Mouse (Mus musculus) CD4-positive, CD25-positive, alpha-beta regulatory T cell, adult 2 months (primary cell): ENCODE results near the gene Gm20388.

Experiments used
- DNase-seq: peaks from one replicate; pipeline ENCODE4 v3.0.0-alpha.2; 2012; ENCODE audit warnings: low read depth, low spot score

Gm20388 gene

DNA sequence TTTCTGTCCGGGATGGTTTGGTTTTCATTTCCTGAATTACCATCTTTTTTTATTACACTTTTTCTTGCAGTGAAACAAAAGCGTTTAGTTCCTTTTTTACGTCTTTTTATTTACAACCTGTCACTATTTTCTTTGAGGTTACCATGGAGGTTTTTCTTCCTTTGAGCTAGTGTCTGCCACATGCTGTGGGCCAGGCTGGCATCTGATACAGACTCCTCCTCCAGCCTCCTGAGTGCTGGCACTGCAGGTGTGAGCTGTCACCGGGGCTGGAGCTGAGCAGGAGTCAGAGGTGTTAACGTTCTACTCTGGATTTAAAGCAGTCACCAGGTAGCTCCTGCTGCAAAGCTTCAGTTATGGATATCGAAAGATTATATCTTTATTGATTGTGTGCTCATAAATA is 2962.5 kb downstream of the Gm20388 start:
- DNase-seq = peak; percentile 26

DNA sequence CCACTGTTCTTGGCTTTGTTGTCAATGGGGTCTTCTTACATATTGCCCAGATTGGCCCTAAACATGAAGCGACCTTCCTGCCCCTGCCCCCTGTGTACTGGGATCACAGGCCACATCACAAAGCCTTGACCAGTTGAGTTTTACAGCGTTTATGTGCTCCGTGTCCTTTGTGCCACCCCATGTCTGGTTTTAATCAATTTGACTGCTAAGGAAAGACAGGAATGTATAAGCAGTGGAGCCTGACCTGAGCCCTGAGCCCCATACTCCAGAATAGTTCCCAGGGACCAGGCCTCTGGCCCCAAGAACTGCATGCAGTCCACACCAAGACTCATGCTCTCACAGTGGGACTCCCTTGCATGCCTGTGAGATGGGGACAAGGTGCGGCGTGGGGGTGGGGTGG is 2964.5 kb downstream of the Gm20388 start:
- DNase-seq = no peak

DNA sequence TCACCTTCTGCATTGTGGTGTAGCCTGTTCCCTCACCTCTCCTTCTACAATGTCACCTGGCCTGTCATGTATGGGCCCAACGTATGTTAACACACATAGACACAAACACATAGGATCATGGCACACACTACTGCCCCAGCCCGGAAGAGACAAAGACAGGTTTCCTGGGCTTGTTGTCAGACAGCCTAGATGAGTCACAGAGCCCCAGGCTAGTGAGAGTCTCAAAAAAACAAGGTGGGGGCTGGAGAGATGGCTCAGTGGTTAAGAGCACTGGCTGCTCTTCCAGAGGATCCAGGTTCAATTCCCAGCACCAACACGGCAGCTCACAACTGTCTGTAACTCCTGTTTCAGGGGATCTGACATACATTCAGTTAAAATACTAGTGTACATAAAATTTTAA is 2967.6 kb downstream of the Gm20388 start:
- no peak for DNase-seq

DNA sequence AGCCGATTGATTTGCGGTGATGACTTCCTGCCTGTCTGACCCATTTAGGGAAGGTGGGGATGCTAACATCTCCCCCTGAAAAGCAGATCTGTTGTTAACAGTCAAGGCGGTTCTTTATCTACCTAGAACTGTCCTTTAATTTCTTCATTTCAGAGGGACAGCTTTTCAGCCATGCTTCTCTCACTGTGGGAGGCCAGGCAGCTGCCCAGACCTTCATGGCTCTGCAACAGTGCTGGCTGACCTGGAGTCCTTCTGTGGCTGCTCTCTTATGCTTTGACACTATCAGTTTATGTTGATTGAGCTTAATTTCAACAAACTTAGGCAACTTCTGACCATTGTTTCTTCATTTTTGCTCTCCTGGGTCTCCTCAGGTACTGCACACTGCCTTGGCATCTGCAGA is 2969.7 kb downstream of the Gm20388 start:
- no peak for DNase-seq

DNA sequence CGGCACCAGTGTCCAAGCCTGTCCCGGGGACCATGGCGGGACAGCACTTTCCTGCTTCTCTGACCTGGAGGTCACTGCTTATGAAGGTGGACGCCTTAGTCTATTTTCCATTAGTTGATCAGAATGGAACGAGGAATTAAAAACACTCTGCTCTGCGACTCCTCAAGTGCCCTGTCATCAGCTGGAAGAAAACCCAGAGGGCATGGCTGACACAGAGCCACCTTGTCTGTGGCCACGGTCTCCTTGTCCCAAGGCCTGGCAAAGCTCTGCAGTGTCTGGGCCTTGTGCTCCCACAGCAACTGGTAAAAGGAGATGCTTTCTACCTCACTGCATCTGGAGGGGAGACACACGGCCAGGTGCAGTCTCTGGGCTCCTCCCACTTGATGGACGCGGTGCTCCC is 2973.0 kb downstream of the Gm20388 start:
- DNase-seq = no peak

DNA sequence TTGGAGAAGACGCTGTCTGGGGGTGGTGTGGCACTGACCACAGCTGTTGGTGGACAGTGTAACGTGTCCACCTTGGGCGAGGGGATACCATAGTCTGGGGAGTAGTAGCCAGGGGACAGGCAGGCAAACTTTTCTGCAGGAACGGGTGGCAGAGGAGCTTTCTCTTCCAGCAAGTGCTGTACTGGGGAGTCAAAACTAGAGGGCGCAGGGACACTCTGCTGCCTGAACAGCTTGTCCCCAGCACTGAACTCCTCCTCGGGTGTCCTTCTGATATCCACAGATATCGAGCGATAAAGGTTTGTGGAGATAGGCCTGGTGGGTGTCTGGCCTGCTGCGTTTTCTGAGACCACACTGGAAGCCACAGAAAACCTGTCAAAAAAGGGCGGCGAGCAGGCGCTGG is 2980.8 kb downstream of the Gm20388 start:
- DNase-seq = no peak

DNA sequence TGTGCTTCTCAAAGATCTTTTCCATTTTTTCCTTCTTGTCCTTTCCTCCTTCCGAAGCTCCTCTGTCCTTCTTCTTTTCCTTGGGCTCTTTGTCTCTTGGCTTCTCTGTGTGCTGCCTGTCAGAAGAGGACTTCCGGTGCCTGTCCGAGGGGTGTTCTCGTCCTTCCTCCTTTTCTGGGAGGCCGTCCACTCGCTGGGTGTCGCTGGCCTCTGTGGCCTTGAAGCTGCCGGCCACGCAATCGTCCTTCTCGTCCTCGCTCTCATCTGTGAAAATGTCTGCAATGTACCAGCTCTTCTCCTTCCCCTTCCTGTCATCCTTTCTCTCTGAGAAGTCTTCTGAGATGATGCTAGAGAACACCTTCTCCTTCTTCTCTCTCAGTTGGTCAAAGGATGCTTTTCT is 2982.8 kb downstream of the Gm20388 start:
- DNase-seq = no peak

DNA sequence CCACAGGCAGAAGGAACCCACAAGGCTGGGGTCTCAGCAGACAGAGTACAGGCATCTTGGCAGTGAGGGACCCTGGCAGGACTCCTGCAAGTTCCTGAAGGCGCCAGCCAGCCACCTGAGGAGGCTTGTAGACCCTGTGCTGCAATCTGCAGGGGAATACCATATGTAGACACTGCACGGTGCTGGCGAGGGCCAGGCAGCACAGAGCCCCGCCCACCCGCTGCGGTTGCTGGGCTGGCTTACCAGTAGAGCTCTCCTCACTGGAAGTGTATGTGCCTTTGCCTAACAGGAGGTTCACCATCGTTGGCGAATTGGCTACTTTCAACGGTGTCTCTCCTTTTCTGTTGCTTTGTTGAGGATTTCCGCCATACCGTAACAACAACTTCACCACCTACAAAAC is 2985.7 kb downstream of the Gm20388 start:
- DNase-seq = no peak

DNA sequence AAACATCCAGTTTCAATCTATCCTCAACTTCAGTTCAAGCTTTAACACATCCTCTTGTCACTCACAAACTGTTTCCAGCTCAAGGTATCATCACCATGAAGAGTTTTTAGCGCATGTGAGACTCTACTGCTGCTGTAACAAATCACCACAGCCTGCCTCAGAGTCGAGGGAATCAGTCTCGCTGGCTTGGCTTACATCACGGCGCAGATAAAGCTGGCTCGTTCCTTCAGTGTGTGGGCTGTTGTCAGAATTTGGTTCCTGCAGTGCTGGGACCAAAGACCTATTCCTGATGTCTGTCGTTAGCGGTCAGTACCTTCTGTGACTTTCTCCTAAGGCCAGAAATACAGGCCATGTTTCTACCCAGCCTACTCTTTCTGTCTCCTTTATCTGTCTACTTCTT is 2986.6 kb downstream of the Gm20388 start:
- DNase-seq = no peak

DNA sequence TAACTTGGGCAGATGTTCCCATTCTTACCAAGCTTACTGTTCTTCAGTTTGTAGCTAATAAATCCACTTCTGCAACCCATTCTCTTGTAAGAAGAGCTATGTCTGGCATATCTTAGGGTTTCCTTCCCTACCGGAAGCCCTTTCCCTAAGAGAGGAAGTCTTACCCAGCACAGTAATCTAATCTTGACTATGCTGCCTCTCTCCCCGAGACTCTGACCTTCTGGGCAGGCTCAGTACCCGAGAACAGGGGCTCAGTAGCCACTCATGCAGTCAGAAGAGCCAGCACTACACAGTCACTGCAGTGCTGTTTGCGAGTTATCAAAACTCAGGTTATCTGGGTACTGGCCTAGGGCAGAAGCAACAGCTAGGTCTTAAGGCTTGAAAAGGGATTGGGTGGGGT is 2987.4 kb downstream of the Gm20388 start:
- DNase-seq = no peak

DNA sequence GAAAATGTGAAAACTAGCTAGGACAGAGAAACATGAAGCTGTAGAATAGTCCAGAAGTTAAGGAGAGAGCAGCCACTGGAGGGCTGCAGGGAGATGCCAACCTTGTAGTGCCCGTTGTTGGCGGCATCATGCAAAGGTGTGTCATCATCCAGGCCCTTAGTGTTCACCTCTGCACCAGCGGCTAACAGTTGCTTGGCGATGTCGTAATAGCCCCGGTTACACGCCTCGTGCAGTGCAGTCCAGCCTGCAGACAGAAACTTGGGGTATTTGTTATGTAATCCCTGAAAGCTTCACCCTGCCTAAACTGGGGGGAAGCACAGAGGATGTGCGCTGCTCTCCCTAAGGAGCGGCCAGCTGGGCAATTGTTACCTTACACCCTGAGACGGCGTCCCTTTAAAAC is 2987.8 kb downstream of the Gm20388 start:
- DNase-seq = no peak

DNA sequence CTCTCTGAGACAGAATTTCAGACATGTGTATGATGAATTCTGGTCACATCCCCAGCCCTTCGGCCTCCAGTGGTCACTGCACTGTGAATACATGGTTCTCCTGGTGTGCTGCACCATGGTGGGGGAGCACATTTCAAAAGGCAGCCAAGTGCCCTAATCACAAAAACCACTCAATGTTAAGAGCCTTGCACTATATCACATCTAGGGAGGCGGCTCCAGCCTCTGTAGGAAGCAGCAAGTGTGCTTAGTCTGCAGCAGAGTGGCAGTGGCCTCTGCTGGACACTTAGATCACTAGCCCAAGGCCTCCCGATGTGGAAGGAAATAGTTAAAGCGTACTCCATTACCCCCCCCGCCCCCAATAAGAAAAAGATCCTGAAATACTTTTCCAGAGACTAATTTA is 2988.4 kb downstream of the Gm20388 start:
- DNase-seq = no peak

DNA sequence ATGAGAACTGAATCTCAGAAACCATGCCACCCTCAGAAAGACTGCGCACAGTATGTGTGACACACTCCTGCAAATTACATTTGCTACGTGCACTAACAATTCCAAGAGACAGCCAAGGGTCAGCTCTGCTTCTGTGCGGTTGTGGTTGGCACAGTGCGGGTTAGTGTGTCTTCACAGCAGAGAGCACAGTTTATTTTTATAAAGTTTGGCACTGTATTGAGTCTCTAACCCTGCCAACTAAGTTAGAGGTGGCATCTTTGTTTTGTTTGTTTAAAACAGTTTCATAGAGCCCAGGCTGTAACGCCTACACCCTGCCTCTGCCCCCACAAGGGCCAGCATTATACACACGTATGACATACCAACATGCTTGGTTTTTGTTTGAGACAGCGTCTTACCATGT is 2990.8 kb downstream of the Gm20388 start:
- no peak for DNase-seq

DNA sequence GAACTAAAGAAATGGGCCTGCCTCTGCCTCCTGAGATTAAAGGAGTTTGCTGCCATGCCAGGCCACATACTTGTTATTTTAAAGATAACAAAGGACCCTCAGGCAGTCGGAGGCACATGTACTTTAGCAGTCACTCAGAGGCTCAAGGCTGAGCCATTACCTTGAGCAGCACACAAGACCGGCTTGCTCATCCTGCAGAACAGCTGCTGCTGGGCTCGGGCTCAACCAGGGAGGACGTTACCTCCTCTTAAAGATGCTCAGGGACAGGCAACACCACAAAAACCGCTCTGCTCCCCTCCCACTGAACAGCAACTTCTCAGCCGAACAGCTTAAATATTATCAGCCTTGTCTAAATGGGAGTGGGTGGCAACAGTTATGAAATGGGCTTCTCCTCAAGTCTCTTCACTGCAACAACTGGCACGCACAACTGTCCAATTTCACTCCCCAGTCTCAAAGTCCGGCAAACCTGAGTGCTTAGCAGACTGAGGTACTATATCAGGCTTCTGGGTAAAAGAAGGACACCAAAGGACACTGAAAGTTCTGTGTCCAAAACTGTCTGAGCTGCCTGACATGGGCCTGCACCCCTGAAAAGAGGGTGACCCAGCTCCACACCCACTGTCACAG is 2991.4 kb downstream of the Gm20388 start:
- DNase-seq = no peak

DNA sequence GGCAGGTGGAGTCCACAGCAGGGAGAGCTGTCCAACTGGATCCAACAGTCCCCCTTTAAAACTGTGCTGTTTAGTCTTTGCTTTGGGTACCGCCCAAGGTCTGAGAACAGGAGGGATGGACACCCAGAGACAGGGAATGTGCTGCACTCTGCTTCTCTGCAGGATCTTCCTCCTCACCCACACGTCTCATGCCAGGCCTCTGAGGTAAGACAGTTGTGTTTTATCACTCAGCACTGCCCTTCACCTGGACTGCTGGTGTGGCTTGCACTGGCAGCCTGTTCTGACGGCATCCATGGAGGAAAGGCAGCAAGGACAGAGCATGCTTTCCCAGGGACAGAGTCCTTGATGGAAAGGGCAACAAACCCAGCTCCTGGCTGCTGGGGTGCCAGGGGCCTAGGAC is 2991.9 kb downstream of the Gm20388 start:
- DNase-seq = no peak

DNA sequence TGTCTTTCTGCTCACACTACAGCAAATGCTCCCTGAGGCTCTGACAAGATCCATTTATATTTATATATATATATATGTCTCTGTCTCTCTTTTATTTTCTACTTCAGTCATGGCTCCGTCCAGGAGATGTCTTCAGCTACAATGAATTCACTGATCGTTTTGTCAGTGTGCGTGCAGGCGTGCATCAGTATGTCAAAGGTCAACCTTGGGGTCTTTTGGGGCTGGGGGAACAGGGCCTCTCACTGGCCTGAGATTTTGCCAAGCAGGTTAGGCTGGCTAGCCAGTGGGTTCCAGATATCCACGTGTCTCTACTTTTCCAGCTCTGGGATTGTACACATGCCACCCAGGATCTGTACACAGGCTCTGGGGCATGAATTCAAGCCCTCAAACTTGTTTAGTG is 2992.4 kb downstream of the Gm20388 start:
- DNase-seq = no peak

DNA sequence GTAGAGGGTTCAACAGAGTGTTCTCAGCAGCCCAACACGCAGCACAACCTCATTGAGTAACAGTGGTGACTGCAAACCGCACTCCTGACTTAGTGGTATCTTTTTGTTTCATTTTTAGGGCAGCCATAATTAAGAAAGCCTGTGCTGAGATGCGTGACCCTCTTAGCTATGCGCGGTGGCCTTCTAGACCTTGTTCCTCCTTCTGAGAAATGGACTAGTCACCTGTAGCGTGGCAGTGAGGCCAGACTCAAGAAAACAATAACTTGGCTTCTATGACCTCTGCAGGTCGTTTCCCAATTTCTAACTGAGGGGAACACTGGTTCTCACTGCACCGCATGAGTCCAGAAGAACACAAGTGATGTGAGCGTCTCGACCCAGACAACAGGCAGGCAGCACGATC is 2993.9 kb downstream of the Gm20388 start:
- no peak for DNase-seq

DNA sequence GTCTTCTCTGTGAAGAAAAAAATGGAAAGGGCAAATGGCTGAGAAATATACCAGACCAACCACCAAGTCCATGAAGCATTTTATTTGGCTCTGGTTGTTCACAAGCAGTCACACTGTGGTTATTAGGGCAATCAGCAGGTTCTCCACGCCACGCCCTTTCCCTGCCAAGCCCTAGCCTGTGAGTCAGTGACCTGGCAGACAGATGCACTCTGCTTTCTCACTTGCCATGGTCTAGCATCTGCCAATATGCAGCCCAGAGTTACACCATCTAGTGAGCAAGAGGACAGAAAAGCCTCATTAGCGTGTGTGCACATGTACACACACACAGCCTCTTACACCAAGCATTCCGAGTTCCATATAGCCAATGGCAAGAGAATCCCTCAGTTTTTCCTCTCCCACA is 2994.7 kb downstream of the Gm20388 start:
- DNase-seq = no peak

DNA sequence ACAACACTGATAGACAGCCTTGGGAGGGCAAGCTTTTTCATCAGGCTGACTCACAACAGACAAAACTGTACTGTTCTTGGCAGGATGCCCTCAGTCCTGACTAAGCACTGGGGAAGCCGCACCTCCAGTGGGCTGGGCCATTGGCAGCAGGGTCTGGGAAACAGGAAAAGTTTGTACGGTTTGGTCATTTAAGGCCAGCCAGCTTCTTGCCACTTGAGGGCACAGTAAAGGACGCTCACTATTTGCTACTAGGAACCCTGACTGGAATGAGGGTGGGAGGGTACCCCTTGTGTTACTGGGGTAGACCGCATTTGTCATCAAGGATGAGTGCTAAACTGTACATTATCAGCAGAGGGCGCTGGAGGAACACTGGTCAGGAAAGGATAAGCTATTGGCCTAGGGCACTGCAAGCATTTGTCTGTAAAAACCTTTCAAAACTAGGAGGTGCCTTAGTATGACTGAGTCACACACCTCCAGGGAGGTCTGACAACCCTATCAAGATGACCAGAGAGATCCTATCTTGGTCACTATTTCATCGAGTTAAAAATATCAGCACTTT is 2995.9 kb downstream of the Gm20388 start:
- DNase-seq = peak; percentile 90

DNA sequence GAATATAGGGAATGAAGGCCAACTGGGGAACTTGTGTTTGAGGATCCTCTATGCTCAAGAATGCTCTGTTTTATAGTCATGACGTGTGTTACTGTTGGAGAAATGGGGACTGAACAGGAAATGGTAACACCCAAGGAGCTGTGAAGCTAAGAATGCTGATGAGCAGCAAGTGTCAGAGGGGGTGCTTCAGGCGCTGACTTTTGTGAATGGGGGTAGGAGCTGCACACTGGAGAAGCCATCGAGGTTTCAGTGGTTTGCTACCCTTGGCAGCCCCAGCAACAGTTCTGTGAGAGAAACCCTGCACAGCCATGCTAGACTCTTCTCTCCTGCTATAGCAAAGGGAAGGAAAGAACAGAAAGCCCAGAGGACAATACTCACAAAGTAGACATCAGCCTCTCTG is 3001.5 kb downstream of the Gm20388 start:
- no peak for DNase-seq

DNA sequence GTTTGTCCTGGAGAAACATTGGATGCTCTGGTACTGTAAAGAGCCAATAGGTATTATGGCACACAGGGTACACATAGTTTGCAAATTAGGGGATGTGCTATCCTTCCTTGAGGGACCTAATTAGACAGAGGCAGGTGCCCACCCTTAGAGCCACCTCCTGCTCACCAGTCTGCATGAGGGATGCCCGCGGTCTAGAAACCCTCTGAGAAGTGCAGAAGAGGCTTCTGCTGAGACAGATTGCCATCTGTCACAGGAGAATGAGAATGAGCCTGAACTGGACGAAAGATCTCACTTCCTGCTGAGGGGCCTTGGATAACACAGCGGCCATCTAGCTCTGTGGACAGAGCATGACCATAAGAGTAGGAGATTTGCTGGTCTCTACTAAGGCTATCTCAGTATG is 3002.2 kb downstream of the Gm20388 start:
- DNase-seq = no peak

DNA sequence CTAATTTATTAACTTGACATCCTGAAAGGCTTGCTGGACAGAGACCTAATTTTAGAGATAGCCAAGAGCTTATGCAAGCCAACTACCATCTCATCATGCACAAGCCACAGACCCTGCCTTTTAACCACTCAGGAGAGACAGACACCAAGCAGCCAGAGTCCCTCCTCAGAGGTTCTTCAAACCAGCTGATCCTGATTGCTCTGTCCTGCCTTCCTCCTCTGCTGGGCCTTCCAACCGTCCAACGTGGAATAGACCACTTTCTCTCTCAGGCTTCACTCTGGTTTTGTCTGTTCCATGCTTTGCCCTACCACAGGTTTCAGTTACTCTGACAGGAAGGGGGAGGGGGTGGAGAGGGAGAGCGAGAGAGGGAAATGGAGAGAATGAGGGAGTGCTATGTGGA is 3006.1 kb downstream of the Gm20388 start:
- DNase-seq = no peak

DNA sequence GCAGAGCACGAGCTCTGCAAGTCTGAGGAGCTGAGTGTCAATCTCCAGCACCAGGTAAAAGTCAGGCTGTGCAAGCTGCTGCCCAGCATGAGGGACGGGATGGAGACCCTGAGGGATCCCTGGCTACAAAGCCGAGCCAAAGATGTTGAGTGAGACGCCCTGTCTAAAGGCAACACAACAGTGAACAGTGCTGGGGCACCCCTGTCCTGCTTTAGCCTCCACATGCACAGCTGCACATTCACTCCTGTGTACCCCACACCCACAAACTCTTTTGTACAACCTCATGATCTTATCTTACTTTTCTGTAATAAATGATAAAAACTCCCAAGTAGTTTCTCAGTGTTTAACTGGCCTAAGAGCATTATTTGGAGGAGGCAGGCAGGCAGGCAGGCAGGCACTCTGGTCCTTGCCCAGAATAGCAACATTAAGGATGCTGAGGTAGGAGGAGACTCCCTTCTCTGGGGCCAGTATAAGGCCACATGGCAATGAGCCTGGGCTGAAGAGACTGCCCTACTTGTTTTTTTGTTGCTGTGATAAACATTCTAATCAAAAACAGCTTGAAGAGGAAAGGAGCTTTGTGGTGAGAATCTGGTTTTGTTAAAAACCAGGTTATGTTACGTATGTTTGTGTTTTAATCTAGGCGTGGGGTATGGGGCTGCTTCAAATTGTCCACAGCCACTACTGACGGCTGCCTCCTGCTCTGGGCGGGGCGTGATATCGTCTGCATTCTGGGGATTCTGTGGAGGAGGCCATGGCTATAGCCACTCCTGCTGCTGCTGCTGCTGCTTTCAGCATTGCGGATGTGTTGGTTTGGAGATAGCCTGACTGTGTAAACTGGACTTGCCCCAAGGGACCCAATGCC is 3007.1 kb downstream of the Gm20388 start:
- peak; percentile 51 for DNase-seq
